Mouse (Mus musculus) T-cell, adult 2 months (primary cell): ENCODE measurements around the gene Stat3.

Experiments
- DNase-seq: peaks from one replicate; pipeline ENCODE4 v3.0.0; 2022; ENCODE audit warnings: low spot score

Stat3 gene

DNA sequence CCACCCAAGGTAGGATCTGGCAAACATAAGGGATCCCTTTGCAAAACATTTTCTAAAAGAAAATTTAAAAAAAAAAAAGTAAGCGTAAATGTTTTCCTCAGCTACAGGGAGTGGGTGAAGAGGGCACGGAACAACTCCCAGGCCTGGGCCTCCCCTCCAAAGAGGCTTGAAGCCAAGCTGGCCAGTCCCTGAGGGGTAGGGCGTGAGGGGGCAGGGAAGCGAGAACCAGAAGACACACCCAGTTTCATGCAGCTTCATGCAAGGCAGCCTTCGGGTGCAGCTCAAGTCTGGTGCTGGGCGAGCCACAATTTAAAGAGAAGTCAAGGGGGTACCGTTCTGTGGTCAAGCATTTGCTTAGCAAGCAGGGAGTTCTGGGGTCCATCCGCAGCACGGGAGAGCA lies 24.3 kb upstream of the Stat3 start:
- no peak for DNase-seq

DNA sequence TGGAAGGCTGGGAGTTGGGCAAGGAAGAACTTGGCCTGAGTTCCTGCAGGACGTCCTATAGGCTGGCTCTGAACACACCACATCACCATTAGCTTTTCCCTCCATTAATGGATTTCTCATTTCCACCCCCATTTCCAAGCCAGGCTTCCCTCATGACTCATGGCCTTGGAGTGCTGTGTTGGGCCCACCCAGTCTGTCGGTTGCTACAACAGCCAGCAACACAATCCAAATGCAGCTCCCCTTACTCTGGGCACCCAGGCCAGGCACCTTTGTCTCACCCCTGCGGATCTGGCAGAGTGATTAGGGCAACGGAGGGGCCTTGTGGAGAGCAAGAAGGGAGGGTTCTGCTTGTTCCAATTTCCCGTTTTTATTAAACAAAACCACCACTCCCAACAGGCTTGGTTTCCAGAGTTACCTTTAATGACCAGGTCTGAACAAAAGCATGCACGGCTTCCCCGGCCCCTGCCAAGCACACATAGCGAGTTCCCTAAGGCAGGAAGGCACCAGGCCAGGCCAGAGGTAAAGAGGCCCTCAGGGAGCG lies 23.1 kb upstream of the Stat3 start:
- no peak for DNase-seq

DNA sequence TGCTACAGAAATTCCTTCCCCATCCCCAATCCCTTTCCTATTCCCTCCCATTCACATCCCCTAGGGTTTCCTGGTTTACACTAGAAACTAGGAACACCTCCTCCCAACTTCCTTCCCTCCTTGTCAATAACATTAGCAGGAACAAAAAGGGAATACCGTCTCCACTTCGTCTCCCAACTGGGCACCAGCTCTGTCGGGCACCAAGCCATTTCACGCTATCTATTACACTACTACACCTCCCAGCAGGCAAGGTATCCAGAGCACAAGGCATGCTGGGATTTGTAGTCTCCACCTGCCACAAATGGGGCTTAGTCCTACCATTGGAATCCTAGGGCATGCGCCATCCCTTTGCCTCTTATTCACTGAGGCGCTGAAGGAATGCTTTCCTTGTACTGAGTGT lies 21.2 kb upstream of the Stat3 start:
- DNase-seq = no peak

DNA sequence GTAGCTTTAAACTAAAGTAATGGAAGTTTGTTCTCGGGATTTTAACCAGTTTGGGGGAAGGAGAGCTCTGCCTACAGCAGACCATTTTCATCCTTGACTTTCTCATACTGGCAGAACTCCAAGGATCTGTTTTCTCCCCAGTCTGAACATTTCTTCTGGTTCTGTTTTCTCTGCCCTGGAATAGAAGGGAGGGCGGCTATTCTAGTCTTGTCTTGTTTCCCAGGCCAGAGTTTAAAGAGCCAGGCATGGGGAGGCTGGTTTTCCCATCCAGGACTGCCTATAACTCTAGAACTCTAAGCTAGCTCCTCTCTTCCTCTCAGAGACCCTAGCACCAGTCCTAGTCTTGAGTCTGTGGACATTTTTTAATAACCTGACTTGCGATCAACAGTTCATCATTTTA lies 20.5 kb upstream of the Stat3 start:
- no peak for DNase-seq

DNA sequence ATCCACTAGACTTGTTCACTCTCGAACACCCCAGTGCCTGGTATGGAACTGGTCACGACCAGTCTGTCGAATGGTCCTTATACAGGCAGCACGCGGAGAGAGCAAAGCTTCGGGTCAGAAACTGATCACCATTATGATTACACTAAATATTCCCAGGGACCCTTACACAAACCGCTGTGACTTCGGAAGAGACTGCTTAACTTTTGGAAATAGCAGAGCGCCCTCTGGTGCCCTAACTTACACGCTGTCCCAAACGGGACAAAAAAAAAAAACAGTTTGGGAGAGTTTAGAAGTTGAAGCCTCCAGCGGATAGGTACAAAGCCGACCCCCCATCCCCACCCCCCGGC lies 20.1 kb upstream of the Stat3 start:
- DNase-seq = peak; percentile 51

DNA sequence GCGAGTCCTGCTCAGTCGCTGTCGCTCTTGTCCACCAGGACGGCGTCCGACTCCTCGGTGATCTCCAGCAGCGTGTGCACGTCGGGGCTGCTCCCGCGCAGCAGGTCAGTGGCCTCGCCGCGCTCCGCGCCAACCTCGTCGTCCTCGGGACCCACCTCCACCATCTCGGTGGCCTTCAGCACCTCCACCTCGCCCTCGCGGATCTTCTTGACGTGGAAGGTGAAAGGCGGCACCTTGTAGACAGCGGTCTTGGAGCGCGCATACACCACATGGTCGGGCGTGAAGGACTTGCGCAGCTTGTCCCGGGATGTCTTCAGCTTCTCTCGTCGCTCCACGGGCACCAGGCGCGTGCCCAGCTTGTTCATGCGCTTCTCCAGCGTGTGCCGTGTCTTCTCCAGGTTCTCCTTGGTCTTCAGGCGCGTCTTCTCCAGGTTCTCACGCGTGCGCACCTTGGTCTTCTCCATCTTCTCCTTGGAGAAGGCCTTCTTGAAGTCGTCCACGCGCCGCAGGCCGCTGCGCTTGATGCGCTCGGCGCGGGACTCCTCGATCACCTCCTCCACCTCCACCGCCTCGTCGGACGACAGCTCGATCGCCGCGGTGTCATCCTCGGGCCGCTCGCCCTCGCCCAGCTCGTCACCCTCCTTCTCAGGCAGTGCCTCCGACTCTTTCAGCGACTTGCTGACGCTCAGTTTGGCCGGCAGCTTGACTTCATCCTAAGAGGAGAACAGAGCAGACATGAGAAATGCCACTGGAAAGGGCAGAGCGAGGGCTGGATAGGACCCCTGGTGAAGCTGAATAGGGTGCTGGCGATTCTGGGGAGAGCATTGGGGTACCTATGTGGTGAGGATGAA lies 19.5 kb upstream of the Stat3 start:
- no peak for DNase-seq

DNA sequence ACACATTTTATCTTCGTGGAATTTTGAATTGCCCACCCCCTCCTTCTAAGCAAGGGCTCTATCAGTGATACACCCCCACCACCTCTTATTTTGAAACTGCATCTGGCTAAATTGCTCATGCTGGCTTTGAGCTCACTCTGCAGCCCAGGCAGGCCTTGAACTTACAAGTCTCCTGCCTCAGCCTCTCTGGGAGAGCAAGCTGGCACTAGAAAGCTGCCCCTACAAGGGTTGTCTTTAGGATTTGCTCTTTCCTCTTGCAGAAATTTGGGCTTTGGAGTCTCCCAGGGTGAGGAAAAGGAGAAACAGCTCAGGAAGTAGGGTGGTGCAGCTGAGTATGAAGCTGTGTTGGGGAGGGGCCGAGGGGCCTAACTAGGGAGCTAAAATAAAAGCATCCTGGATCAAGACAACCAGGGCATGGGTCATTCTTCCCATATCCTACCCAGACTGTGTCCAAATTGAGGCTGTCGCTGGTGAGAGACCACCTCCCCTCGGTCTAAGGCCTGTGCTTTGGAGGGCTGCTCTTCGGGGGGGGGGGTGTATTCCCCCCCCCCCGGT lies 18.7 kb upstream of the Stat3 start:
- no peak for DNase-seq

DNA sequence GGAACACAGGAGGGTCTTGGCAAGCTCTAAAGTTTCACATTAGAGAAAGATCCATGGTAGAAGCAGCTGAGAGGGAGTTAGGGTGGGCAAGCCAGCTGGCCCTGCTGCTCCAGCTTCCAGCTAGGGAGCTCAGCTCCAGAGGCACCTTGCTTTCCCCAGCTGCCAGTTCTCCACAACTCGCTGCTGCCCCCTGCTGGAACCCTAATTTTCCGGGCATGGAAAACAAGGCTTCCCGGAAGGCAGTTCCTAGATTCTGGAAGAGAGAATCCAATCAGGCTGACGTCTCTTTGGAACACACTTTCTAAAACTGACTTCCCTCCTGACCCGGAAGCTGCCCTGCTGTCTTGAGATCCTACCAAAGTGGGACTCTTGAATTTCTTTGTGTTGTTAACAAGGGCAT lies 17.9 kb upstream of the Stat3 start:
- DNase-seq = peak; percentile 47

DNA sequence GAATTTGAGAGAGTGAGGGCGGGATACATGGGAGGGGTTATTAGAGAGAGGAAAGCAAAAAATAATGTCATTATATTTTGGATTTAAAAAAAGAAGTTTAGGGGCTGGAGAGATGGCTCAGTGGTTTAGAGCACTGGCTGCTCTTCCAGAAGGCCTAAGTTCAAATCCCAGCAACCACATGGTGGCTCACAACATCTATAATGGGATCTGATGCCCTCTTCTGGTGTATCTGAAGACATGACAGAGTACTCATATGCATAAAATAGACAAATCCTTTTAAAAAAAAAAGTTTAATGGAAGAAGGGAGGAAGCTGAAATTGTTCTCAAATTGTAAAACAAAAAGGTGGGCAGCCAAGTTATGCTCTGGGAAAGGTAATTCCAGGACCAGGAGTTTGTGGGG lies 10.2 kb upstream of the Stat3 start:
- no peak for DNase-seq

DNA sequence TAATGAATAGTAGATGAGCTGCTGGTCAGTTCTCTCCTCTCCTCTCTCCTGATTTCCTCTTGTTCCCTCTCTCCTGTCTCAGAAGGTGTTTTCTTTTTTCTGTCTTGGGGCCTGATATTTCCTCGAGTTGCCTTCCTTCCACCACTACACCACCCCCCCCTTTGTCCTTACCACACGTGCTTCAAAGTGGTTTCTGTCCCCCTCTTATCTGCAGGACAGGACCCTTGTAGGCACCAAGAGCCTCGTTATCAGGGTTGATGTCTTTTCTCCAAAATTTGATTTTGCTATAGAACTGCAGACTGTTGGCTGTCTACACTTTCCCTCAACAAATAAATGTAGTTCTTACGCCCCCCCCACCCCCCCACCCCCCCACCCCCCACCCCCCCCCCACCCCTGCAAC lies 9.0 kb upstream of the Stat3 start:
- no peak for DNase-seq

DNA sequence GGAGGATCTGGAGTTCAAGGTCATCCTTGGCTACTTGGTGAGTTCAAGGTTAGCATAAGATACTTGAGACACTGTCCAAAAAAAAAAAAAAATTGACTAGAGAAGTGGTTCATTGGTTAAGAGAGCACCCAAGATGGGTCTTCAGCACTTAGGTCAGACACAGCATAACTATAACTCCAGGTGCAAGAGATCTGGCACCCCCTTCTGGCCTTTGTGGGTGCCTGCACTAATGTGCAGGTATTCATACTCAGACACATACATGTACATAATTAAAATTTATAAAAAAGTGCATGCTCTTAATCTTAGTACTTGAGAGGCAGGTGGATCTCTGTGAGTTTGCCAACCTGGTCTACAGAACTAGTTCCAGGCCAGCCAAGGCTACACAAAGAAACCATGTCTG lies 8.2 kb upstream of the Stat3 start:
- DNase-seq = peak; percentile 50

DNA sequence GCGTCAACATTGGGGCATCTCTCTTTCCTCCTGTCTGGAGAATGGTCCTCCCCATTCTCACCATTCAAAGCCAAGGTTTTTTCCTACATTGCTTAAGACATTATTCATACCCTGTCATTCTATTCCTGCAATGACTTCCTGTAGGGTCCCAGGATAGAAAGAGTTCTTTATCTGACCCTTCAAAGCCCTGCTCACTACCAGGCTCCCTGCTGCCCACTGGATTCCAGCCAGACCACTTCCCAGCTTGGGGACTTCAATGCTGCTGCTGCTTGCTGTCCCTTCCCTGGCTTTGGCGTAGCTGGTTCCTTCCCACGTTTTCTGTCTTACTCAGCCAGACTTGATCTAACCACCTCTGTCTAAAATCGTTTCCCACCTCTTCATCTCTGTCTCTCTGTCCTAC lies 7.5 kb upstream of the Stat3 start:
- DNase-seq = no peak

DNA sequence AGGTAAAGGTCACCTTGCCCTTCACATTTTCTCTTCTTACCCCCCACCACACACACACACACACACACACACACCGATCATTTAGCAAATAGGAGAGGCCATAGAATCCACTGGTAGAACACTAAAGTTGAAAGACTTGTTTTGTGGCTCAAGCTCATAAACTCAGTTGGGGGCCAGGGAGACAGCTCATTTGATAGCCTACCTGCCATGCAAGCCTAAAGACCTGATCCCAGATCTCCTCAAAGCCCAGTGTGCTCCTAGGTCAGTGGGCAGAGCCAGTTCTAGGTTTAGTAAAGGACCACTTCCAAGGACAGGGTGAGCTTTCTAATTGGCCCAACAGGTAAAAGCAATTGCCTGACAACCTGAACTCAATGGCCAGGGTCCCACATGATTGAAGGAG lies 3.0 kb upstream of the Stat3 start:
- no peak for DNase-seq

DNA sequence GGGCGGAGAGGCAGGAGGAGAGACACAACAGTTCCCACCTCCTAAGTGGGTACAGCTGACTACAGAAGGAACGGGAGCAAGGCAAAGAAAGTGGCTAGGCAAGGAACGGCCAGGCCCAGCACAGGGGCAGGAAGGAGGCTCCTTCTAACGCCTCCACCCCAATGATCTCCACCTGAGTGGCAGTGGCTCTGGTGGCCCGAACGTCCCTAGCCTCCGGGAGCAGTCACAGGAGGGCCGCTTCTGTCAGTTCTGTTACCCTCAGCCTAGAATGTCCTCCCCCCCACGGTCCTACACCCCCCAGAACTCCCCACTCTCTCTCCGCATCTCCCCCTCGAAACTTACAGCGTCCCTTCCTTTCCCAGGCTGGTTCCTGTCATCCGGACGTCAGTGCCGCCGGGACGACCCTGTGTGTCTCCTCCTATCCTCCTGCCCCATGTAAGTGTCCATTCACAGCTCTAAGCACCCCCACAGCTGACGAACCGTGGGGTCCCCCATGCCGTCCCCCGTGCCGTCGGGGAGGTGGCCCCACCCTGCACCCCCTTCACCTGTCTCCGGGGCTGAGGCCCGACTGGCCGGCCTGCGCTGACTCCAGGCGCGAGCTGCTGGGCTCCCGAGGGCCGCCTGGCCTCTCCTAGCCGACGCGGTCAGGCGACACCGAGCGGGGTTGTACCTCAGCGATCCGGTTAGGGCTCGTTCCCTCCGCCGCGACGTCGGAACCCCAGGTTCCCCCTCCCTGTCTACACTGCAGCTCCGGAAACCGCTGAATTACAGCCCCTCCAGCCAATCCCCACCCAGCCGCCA lies 429 bp downstream of the Stat3 start:
- DNase-seq = peak; percentile 35

DNA sequence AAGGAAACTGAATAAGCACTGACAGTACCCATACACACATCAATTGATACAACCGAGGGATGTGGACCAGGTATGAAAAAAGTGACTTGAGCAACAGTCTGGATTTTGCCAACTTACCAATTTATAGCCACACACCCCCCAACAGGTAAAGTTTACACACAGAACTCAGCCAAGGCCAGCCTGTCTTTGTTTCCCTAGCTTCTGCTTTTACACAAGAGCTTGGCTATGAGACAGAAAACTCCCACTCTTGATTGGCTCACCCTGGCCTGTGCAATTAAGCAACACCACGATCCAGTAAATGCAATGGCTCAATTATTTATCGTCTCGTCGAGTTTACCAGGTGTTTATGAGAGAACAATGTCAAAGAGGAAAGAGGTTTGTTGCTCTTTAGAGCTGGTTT lies 1.2 kb downstream of the Stat3 start:
- no peak for DNase-seq

DNA sequence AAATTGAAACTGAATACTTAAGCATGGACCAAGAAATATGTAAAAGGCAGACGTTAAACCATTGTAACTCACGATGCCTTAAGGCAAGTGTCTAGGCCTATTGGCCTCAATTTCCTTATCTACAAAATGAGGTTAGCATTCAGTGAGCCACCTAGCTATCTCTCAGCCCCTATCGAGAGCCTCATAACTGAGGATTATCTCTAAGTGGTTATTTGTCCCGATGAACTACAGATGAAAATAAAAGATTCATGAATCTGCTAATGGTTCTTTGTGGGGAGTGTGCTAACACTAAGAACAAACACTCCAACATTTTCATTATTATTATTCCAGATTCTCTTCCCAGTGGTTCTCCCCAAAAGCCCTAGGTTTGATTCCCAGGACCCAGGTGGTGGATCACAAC lies 2.0 kb downstream of the Stat3 start:
- DNase-seq = no peak

DNA sequence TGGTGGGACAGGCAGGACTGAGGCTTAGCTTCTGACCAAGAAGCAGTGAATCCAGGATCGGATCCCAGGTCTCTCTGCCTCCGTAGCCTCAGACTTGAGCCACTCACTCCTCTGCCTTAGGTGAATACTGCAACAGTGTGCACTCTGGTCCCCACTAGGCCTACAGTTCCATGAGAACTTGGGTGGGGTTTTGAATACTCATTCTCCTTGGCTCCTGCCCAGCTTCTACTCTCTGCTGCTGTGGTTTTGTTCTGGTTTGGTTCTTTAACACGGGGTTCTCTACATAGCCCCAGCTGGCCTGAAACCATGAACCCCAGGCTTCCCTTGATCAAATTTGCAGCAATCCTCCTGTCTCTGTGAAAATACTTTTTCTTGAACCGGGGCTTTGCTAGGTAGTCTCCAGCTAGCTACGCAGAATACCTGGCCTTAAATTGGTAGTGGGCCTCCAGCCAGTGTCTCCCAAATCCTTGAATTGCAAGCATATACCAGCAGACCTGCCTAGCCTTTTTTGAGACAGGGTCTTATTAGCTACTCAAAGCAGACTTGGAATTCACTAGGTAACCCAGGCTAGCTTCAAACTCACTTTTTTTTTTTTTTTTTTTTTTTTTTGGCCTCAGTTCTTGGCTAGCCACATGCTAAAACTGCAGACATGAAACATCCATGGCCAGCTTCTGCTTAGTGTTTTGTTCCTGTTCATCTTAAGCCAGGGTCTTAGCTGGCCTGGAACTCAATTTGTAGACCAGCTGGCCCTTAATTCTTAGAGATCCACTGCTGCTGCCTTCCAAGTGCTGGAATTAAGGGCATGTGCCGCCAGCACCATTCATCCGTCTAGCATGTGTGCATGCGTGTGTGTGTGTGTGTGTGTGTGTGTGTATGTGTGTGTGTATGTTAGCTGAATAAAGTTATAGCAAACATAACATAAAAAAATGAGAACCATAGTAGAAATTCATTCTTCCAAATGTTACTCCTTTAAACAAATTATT lies 3.7 kb downstream of the Stat3 start:
- no peak for DNase-seq

DNA sequence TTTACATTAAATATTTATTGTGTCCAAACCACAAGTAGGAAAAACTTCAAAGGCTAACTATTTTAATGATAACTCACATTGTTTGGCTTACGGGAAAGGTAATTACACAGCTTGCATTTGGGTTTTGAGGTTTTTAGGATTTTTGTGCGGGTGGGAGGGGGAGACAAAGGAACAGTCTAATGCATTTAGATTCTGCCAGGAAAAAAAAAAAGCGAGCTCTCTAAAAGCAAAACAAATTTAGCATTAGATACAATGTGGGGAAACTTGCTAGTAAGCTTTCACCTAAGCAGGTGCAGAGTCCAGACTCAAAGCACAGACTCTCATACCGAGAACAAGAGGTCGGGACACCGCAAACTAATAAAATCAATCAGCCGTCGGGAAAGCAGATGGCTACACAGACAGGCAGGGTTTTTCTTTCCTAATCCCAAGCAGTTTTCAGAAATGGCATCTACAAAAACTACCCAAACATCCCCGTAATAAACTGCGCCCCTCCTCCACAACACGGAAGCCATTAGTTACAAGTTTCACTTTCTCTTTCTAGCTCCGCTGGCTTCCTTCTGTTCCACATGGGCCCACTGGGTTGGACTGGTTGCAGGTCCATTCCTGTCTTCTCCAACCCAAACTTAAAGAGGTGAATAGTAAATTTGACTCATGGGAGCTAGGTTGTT lies 8.0 kb downstream of the Stat3 start:
- peak; percentile 78 for DNase-seq

DNA sequence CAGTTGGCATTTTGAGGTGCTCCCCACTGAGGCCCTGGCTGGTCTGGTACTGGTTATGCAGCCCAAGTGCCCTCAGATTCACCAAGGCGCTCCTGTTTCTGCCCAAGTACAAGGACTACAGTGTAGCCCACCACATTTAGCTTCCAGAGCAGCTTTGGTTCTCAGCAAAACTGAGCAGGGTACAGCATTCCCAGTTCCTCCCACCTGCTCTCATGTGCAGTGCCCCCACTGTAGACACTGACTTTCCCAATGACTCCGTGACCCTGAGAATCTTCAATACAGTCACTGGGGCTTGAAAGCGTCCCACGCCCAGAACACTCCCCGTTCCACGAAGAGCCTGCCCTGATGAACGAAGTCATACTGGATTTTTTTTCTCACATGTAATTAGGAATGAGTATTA lies 8.7 kb downstream of the Stat3 start:
- no peak for DNase-seq

DNA sequence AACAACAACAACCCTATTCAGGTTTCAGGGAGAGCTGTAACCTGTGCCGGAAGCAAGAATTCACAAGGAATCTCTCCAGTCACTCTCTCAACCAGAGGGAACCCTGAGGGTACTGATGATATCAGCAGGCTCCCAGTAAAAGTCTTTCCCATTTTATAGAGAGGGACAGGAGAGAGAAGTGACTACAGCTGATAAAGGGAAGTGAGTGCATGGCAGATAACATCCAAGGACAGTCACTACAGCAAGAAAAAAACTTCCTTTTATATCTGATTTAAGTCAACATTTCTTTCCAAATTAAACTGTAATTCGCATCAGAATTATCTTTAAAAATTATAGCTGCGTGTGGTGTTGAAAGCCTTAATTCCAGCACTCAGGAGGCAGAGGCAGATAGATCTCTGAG lies 12.0 kb downstream of the Stat3 start:
- DNase-seq = no peak

DNA sequence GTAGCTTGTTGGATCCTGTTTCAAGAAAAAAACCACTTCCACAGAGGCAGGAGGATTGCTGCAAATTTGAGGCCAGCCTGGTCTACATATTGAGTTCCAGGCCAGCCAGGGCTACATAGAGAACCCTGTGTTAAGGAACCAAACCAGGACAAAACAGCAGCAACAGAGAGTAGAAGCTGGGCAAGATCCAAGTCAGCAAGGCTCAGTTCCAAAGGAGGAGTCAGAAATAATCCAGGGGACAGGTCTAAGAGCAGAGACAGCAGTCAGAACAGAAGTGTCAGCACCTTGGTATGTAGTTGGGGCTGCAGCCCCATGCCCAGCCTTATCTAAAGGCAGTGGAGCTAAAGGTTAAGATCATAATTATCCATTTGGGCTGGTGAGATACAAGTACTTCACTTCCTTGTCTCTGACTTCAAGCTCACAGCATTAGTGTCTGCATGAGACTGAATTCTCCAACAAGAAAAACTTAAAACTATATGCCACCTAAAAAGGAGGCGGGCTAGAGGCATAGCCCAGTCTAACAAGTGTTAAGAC lies 14.9 kb downstream of the Stat3 start:
- no peak for DNase-seq
